Mouse (Mus musculus) right cerebral cortex, adult 18-20 months (tissue): ENCODE data around the gene Gnptg.
A peak's percentile ranks its signal among the peaks of the same experiment; 100 is the strongest.

Experiments
- DNase-seq: peaks from one replicate; pipeline ENCODE4 v3.0.0; 2022; ENCODE audit warnings: mixed read lengths

Gene Gnptg

GRCm38 (mm10) chr17:25239695-25240636, at the start of gene Gnptg, which contains the start of gene Tsr3:
Gnptg (minus strand) TSS chr17:25240124.
Tsr3 (plus strand) TSS chr17:25240170.
- peak; percentile 89 for DNase-seq

GRCm38 (mm10) chr17:25288842-25289241, 48.9 kb upstream of the Gnptg start:
- DNase-seq, result peak; percentile 29

GRCm38 (mm10) chr17:25285033-25285432, 45.1 kb upstream of the Gnptg start:
- DNase-seq, result peak; percentile 50

GRCm38 (mm10) chr17:25282133-25282532, 42.2 kb upstream of the Gnptg start:
- DNase-seq, result no peak

- DNase-seq, result no peak
These were observed 35.9 kb upstream of the Gnptg start for GRCm38 (mm10) chr17:25275833-25276232.

GRCm38 (mm10) chr17:25274571-25275346, 34.8 kb upstream of the Gnptg start, which contains the start of gene Ube2i:
Ube2i (minus strand) TSS chr17:25274622.
- no peak for DNase-seq

- DNase-seq, result peak; percentile 95
These were observed 34.0 kb upstream of the Gnptg start for GRCm38 (mm10) chr17:25273706-25274501.

GRCm38 (mm10) chr17:25272951-25273705, 33.2 kb upstream of the Gnptg start:
- DNase-seq, result peak; percentile 89

GRCm38 (mm10) chr17:25272326-25272725, 32.4 kb upstream of the Gnptg start:
- DNase-seq, result no peak

- DNase-seq, result no peak
These were observed 30.9 kb upstream of the Gnptg start for GRCm38 (mm10) chr17:25270795-25271335.

- peak; percentile 30 for DNase-seq
These were observed 24.5 kb upstream of the Gnptg start for GRCm38 (mm10) chr17:25264453-25264852.

- no peak for DNase-seq
These were observed 17.9 kb upstream of the Gnptg start for GRCm38 (mm10) chr17:25257804-25258261.

GRCm38 (mm10) chr17:25256140-25256754, 16.3 kb upstream of the Gnptg start, which contains the start of gene Baiap3:
Baiap3 (minus strand) TSS chr17:25256364.
- no peak for DNase-seq

- DNase-seq, result no peak
These were observed 15.2 kb upstream of the Gnptg start for GRCm38 (mm10) chr17:25255110-25255509.

GRCm38 (mm10) chr17:25253760-25254159, 13.8 kb upstream of the Gnptg start:
- DNase-seq, result peak; percentile 50

- no peak for DNase-seq
These were observed 12.7 kb upstream of the Gnptg start for GRCm38 (mm10) chr17:25252643-25253042.

- no peak for DNase-seq
These were observed 10.4 kb upstream of the Gnptg start for GRCm38 (mm10) chr17:25250181-25250835.

- no peak for DNase-seq
These were observed 8.3 kb upstream of the Gnptg start for GRCm38 (mm10) chr17:25248033-25248750.

GRCm38 (mm10) chr17:25244239-25244638, 4.3 kb upstream of the Gnptg start:
- DNase-seq, result no peak
